Mouse (Mus musculus): ENCODE data around the gene Ccdc32.
"Not testable (repeated sequence)": the region's sequence is repeated elsewhere in the genome, so short reads cannot be mapped to it uniquely, and the experiment has no call there.

Gene Ccdc32

GRCm38 (mm10) chr2:119028941-119029551 lies at the start of gene Ccdc32:
Gene Ccdc32 (minus strand): TSS chr2:119029393.
- DNase-seq (ENCODE audit: low read depth): peak; percentile 91

GRCm38 (mm10) chr2:119072397-119072796 lies 43.2 kb upstream of the Ccdc32 start:
- no peak for DNase-seq (ENCODE audit: low read depth)

GRCm38 (mm10) chr2:119060139-119060538 lies 30.9 kb upstream of the Ccdc32 start:
- DNase-seq (ENCODE audit: low read depth): no peak

GRCm38 (mm10) chr2:119050132-119050650 lies 21.0 kb upstream of the Ccdc32 start:
- DNase-seq (ENCODE audit: low read depth): no peak

- no peak for DNase-seq (ENCODE audit: low read depth)
These were observed 18.7 kb upstream of the Ccdc32 start for GRCm38 (mm10) chr2:119047849-119048248.

GRCm38 (mm10) chr2:119046649-119047611 lies 17.7 kb upstream of the Ccdc32 start, which contains the start of gene Knl1:
Gene Knl1 (plus strand): TSS chr2:119047119.
- DNase-seq (ENCODE audit: low read depth): peak; percentile 96

GRCm38 (mm10) chr2:119045163-119045562 lies 16.0 kb upstream of the Ccdc32 start:
- DNase-seq (ENCODE audit: low read depth): no peak

- no peak for DNase-seq (ENCODE audit: low read depth)
These were observed 11.7 kb upstream of the Ccdc32 start for GRCm38 (mm10) chr2:119040882-119041281.

- no peak for DNase-seq (ENCODE audit: low read depth)
These were observed 6.2 kb upstream of the Ccdc32 start for GRCm38 (mm10) chr2:119035397-119035745.

- peak; percentile 96 for DNase-seq (ENCODE audit: low read depth)
These were observed 5.6 kb upstream of the Ccdc32 start, which contains the start of gene Rpusd2 for GRCm38 (mm10) chr2:119034656-119035396. Gene Rpusd2 (plus strand): TSS chr2:119034790.

- no peak for DNase-seq (ENCODE audit: low read depth)
These were observed 3.0 kb upstream of the Ccdc32 start for GRCm38 (mm10) chr2:119032191-119032590.

- DNase-seq (ENCODE audit: low read depth): no peak
These were observed 2.2 kb downstream of the Ccdc32 start for GRCm38 (mm10) chr2:119026951-119027350.

- DNase-seq (ENCODE audit: low read depth): no peak
These were observed 4.0 kb downstream of the Ccdc32 start for GRCm38 (mm10) chr2:119025239-119025616.

GRCm38 (mm10) chr2:119024536-119025238 lies 4.5 kb downstream of the Ccdc32 start:
- no peak for DNase-seq (ENCODE audit: low read depth)

- DNase-seq (ENCODE audit: low read depth): no peak
These were observed 6.0 kb downstream of the Ccdc32 start for GRCm38 (mm10) chr2:119023154-119023660.

GRCm38 (mm10) chr2:119019538-119019937 lies 9.7 kb downstream of the Ccdc32 start:
- no peak for DNase-seq (ENCODE audit: low read depth)

- no peak for DNase-seq (ENCODE audit: low read depth)
These were observed 10.1 kb downstream of the Ccdc32 start for GRCm38 (mm10) chr2:119019131-119019530.

- no peak for DNase-seq (ENCODE audit: low read depth)
These were observed 10.6 kb downstream of the Ccdc32 start for GRCm38 (mm10) chr2:119018391-119019122.

- DNase-seq (ENCODE audit: low read depth): no peak
These were observed 11.5 kb downstream of the Ccdc32 start for GRCm38 (mm10) chr2:119017647-119018046.

- not testable (repeated sequence) for DNase-seq (ENCODE audit: low read depth)
These were observed 12.9 kb downstream of the Ccdc32 start for GRCm38 (mm10) chr2:119016312-119016711.
